Comparison of ENCODE assay signal across 9 mouse cellular contexts in genomic region chr6:39554888-39555647, GRCm38 (mm10). TPM values are rescaled to one million over a fixed set of nuclear protein-coding genes. Genes with fewer than 3 reads are reported as not detected.
DNase-seq lines count a peak whose midpoint lies in the region; ATAC-seq and TF ChIP-seq lines count a peak whose summit lies in the region.
"Had no signal": no experiment of that assay in that cellular context is flagged by ENCODE, and none has a peak within 500 bp of the region (broad histone marks: within the 10 kb centered on the region; RNA-seq: fewer than 3 reads in every experiment).

No protein-coding gene starts in this region.

- H3K27ac ChIP-seq in liver, adult 2 months (replicated peaks; ENCODE audit: insufficient read depth, low read depth, low read length): peak overlapping the region; percentile 3; the same call in 1 of the 2 replicates
- H3K27ac ChIP-seq in embryonic facial prominence, embryonic 14.5 days (replicated peaks; ENCODE audit: low read depth, low read length): no peak overlapping the region
- peak overlapping the region; percentile 47 for H3K27ac ChIP-seq in hindbrain, embryonic 15.5 days (replicated peaks)
- no peak overlapping the region; the same call in 1 of the 2 replicates for H3K27ac ChIP-seq in neural tube, embryonic 13.5 days (replicated peaks)
- H3K27ac ChIP-seq: liver, embryonic 15.5 days had no signal

- WGBS in liver, adult 2 months: 36% methylated on average over 12 of the region's 12 CpGs
- WGBS in embryonic facial prominence, embryonic 14.5 days: 65% methylated on average over 11 of the region's 12 CpGs
- 51% methylated on average over 12 of the region's 12 CpGs for WGBS in hindbrain, embryonic 15.5 days
- 72% methylated on average over 12 of the region's 12 CpGs for WGBS in neural tube, embryonic 13.5 days

- DNase-seq in liver, adult 2 months (ENCODE audit: extremely low read depth, low read depth, low spot score): peak; percentile 75
- no peak for DNase-seq in liver
- DNase-seq in embryonic facial prominence, embryonic 14.5 days (ENCODE audit: low spot score): no peak
- DNase-seq in cerebellum, adult 11-12 months: no peak
- DNase-seq in adrenal gland, adult (ENCODE audit: inconsistent age in 2 of 2, low spot score in 1 of 2): no peak
- no peak for DNase-seq in ovary, postnatal 36 days (ENCODE audit: low spot score)

- H3K9ac ChIP-seq in liver, adult 2 months (ENCODE audit: low read depth, low read length): no peak overlapping the region
- no peak overlapping the region for H3K9ac ChIP-seq in embryonic facial prominence, embryonic 14.5 days (ENCODE audit: low read depth, low read length)
- H3K9ac ChIP-seq in hindbrain, embryonic 15.5 days: peak overlapping the region; percentile 21; the same call in 1 of the 2 replicates
- peak overlapping the region; percentile 54 for H3K9ac ChIP-seq in neural tube, embryonic 13.5 days
- H3K9ac ChIP-seq: liver, embryonic 15.5 days had no signal

- TF ChIP-seq CTCF in liver, adult 2 months (IDR thresholded peaks at IDR 0.05; ENCODE audit: low read depth, low read length): no peak

- H3K4me1 ChIP-seq in liver, adult 2 months (ENCODE audit: control insufficient read depth, insufficient read depth, low read length): no peaks in the 10 kb centered on the region
- peaks cover 23% of the 10 kb centered on the region for H3K4me1 ChIP-seq in embryonic facial prominence, embryonic 14.5 days (ENCODE audit: control insufficient read depth, insufficient read depth, low read length)
- H3K4me1 ChIP-seq in hindbrain, embryonic 15.5 days (replicated peaks): peaks cover 52% of the 10 kb centered on the region
- H3K4me1 ChIP-seq in neural tube, embryonic 13.5 days (replicated peaks): peaks cover 55% of the 10 kb centered on the region

- peak overlapping the region; percentile 67 for H3K4me2 ChIP-seq in embryonic facial prominence, embryonic 14.5 days (ENCODE audit: low read depth, low read length)
- peak overlapping the region; percentile 71 for H3K4me2 ChIP-seq in hindbrain, embryonic 15.5 days
- peak overlapping the region; percentile 65 for H3K4me2 ChIP-seq in neural tube, embryonic 13.5 days
- H3K4me2 ChIP-seq: liver, embryonic 15.5 days had no signal

- no peak overlapping the region for H3K4me3 ChIP-seq in liver, adult 2 months (ENCODE audit: insufficient read depth, low read depth, low read length)
- peak overlapping the region; percentile 89; the same call in 1 of the 2 replicates for H3K4me3 ChIP-seq in embryonic facial prominence, embryonic 14.5 days (ENCODE audit: low read depth, low read length)
- H3K4me3 ChIP-seq in hindbrain, embryonic 15.5 days: peak overlapping the region; percentile 87
- peak overlapping the region; percentile 91 for H3K4me3 ChIP-seq in neural tube, embryonic 13.5 days
- H3K4me3 ChIP-seq: liver, embryonic 15.5 days had no signal

- no peaks in the 10 kb centered on the region for H3K9me3 ChIP-seq in embryonic facial prominence, embryonic 14.5 days (ENCODE audit: control insufficient read depth, low read length)
- no peaks in the 10 kb centered on the region for H3K9me3 ChIP-seq in hindbrain, embryonic 15.5 days
- H3K9me3 ChIP-seq in neural tube, embryonic 13.5 days: no peaks in the 10 kb centered on the region
- H3K9me3 ChIP-seq: liver, embryonic 15.5 days had no signal

- H3K27me3 ChIP-seq in liver, adult 2 months (ENCODE audit: control insufficient read depth, insufficient read depth, low read length): peaks cover 6% of the 10 kb centered on the region; the same call in 1 of the 2 replicates
- H3K27me3 ChIP-seq in embryonic facial prominence, embryonic 14.5 days (replicated peaks; ENCODE audit: control insufficient read depth, insufficient read depth, low read length): no peaks in the 10 kb centered on the region
- H3K27me3 ChIP-seq in hindbrain, embryonic 15.5 days: no peaks in the 10 kb centered on the region
- no peaks in the 10 kb centered on the region for H3K27me3 ChIP-seq in neural tube, embryonic 13.5 days

- no peak for TF ChIP-seq POLR2A in liver, adult 2 months (IDR thresholded peaks at IDR 0.05; ENCODE audit: extremely low read depth, insufficient read depth, low read length)

- H3K36me3 ChIP-seq in liver, adult 2 months (ENCODE audit: control insufficient read depth, insufficient read depth, low read length): no peaks in the 10 kb centered on the region
- H3K36me3 ChIP-seq in embryonic facial prominence, embryonic 14.5 days (ENCODE audit: control insufficient read depth, insufficient read depth, low read length): no peaks in the 10 kb centered on the region
- H3K36me3 ChIP-seq in hindbrain, embryonic 15.5 days: no peaks in the 10 kb centered on the region
- H3K36me3 ChIP-seq in neural tube, embryonic 13.5 days: peaks cover 15% of the 10 kb centered on the region
- H3K36me3 ChIP-seq: liver, embryonic 15.5 days had no signal

- H3K79me2 ChIP-seq in liver, adult 2 months (ENCODE audit: control insufficient read depth, insufficient read depth, low read length): no peaks in the 10 kb centered on the region

- no peak for ATAC-seq in embryonic facial prominence, embryonic 14.5 days (ENCODE audit: low read depth)
- no peak for ATAC-seq in hindbrain, embryonic 15.5 days (ENCODE audit: low FRiP score, low read depth)
- no peak for ATAC-seq in neural tube, embryonic 13.5 days (ENCODE audit: low read depth)

RNA-seq across cellular contexts. Expression of gene Dennd2a, which starts 2.6 kb away (rescaled TPM):
- total RNA-seq in liver, adult 2 months (2014; rRNA removed): 1.3 and 1.6 TPM in 2 replicates
- polyA plus RNA-seq in liver, adult 2 months (2012; rRNA removed): 2.0 TPM in 2 replicates
- 24.0 and 28.4 TPM in 2 replicates for polyA plus RNA-seq in embryonic facial prominence, embryonic 14.5 days (2014; fragmentation: Nextera tagmentation; extraction: Ambion mirVana)
- polyA plus RNA-seq in hindbrain, embryonic 15.5 days (2015; fragmentation: Nextera tagmentation; extraction: Ambion mirVana): 18.7 and 25.1 TPM in 2 replicates
- 25.8 and 26.1 TPM in 2 replicates for polyA plus RNA-seq in neural tube, embryonic 13.5 days (2015; fragmentation: Nextera tagmentation; extraction: Ambion mirVana)

RNA-seq across cellular contexts. Expression of gene Adck2, which starts 18.6 kb away (rescaled TPM):
- 4.4 and 4.5 TPM in 2 replicates for total RNA-seq in liver, adult 2 months (2014; rRNA removed)
- 4.2 and 5.1 TPM in 2 replicates for polyA plus RNA-seq in liver, adult 2 months (2012; rRNA removed)
- polyA plus RNA-seq in embryonic facial prominence, embryonic 14.5 days (2014; fragmentation: Nextera tagmentation; extraction: Ambion mirVana): 27.3 and 32.8 TPM in 2 replicates
- polyA plus RNA-seq in hindbrain, embryonic 15.5 days (2015; fragmentation: Nextera tagmentation; extraction: Ambion mirVana): 41.3 and 47.1 TPM in 2 replicates
- polyA plus RNA-seq in neural tube, embryonic 13.5 days (2015; fragmentation: Nextera tagmentation; extraction: Ambion mirVana): 39.5 and 41.7 TPM in 2 replicates

RNA-seq across cellular contexts. Expression of gene Gm42420, which starts 30.5 kb away (rescaled TPM):
- 0.65 and 1.2 TPM in 2 replicates for total RNA-seq in liver, adult 2 months (2014; rRNA removed)
- polyA plus RNA-seq in liver, adult 2 months (2012; rRNA removed): 0.27 TPM in 1 of 2 replicates, not detected in the other
- not detected in 2 replicates for polyA plus RNA-seq in embryonic facial prominence, embryonic 14.5 days (2014; fragmentation: Nextera tagmentation; extraction: Ambion mirVana)
- polyA plus RNA-seq in hindbrain, embryonic 15.5 days (2015; fragmentation: Nextera tagmentation; extraction: Ambion mirVana): 0.59 and 3.5 TPM in 2 replicates
- polyA plus RNA-seq in neural tube, embryonic 13.5 days (2015; fragmentation: Nextera tagmentation; extraction: Ambion mirVana): not detected in 2 replicates

RNA-seq across cellular contexts. Expression of gene Ndufb2, which starts 37.3 kb away (rescaled TPM):
- 224 and 235 TPM in 2 replicates for total RNA-seq in liver, adult 2 months (2014; rRNA removed)
- polyA plus RNA-seq in liver, adult 2 months (2012; rRNA removed): 352 and 465 TPM in 2 replicates
- 343 and 390 TPM in 2 replicates for polyA plus RNA-seq in embryonic facial prominence, embryonic 14.5 days (2014; fragmentation: Nextera tagmentation; extraction: Ambion mirVana)
- 499 and 517 TPM in 2 replicates for polyA plus RNA-seq in hindbrain, embryonic 15.5 days (2015; fragmentation: Nextera tagmentation; extraction: Ambion mirVana)
- polyA plus RNA-seq in neural tube, embryonic 13.5 days (2015; fragmentation: Nextera tagmentation; extraction: Ambion mirVana): 393 and 454 TPM in 2 replicates

Comparison
In these comparisons a context has a peak if more than half of its experiments do, and no peak if none do; other contexts are left out.
1. H3K27ac ChIP-seq: peak in liver, adult 2 months (single experiment) and hindbrain, embryonic 15.5 days (single experiment); none in embryonic facial prominence, embryonic 14.5 days (single experiment) and neural tube, embryonic 13.5 days (single experiment).
2. H3K9ac ChIP-seq: peak in hindbrain, embryonic 15.5 days (single experiment) and neural tube, embryonic 13.5 days (single experiment); none in liver, adult 2 months (single experiment) and embryonic facial prominence, embryonic 14.5 days (single experiment).
3. Peak in every context shown above with its lines, with median percentiles within 50 percentile points of each other: H3K4me2 ChIP-seq.